Mouse (Mus musculus): ENCODE data around the gene Cux2. TPM values are rescaled to one million over a fixed set of nuclear protein-coding genes. Genes with fewer than 3 reads are reported as not detected.
A peak's percentile ranks its signal among the peaks of the same experiment; 100 is the strongest.

Gene Cux2
- polyA plus RNA-seq, 1 experiment from 2014 or later: 11.3 TPM

GRCm38 (mm10) chr5:122001311-122001710 lies 48.6 kb downstream of the Cux2 start:
- Histone ChIP-seq H3K4me2 (ENCODE audit: low read depth, low read length, severe bottlenecking) (no peak overlapping the region), H3K4me3 (ENCODE audit: low read depth, low read length) (no peak overlapping the region), H3K9me3 (ENCODE audit: control insufficient read depth, low read length) (no peaks in the 10 kb centered on the region; the same call in 1 of the 2 replicates), H3K4me1 (replicated peaks; ENCODE audit: control insufficient read depth, insufficient read depth, low read length) (0 out of 2 replicates have a peak, but pooled peaks cover 2% of the 10 kb centered on the region), H3K27me3 (ENCODE audit: control insufficient read depth, insufficient read depth, low read length) (no peaks in the 10 kb centered on the region), H3K9ac (ENCODE audit: low read length) (no peak overlapping the region), H3K36me3 (ENCODE audit: control insufficient read depth, insufficient read depth, low read length) (no peaks in the 10 kb centered on the region), H3K27ac (ENCODE audit: low read depth, low read length) (no peak overlapping the region)
- WGBS: 93% methylated on average over 9 of the region's 9 CpGs
- no peak for DNase-seq (ENCODE audit: low spot score)
- ATAC-seq (replicated peaks; ENCODE audit: low FRiP score): no peak

DNA sequence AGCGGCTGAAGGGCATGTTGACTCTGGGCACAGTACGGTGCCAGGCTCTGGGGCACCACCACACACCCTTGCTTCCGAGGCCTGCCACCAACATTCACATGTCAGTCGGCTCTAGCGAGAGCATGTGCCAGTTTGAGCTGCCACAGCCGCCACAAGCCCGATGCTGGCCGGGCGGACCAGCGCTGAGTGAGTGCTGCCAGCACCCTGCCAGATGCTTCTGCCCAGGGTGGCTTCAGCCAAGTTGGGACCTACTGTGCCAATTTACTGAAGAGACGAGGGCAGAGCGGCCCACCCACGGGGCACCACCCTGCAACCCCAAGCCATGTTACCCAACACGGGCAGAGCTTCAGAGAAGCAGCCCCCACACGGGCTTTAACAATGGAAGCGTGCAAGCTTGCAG lies 49.5 kb downstream of the Cux2 start:
- 88% methylated on average over 16 of the region's 16 CpGs for WGBS
- ATAC-seq (replicated peaks; ENCODE audit: low FRiP score) (no peak), DNase-seq (ENCODE audit: low spot score) (no peak)
- H3K9me3 ChIP-seq (ENCODE audit: control insufficient read depth, low read length): no peaks in the 10 kb centered on the region; the same call in 1 of the 2 replicates
- no peaks in the 10 kb centered on the region for H3K27me3 ChIP-seq (ENCODE audit: control insufficient read depth, insufficient read depth, low read length)
- 0 out of 2 replicates have a peak, but pooled peaks cover 2% of the 10 kb centered on the region for H3K4me1 ChIP-seq (replicated peaks; ENCODE audit: control insufficient read depth, insufficient read depth, low read length)
- H3K9ac ChIP-seq (ENCODE audit: low read length): no peak overlapping the region
- H3K27ac ChIP-seq (ENCODE audit: low read depth, low read length): no peak overlapping the region
- no peak overlapping the region for H3K4me2 ChIP-seq (ENCODE audit: low read depth, low read length, severe bottlenecking)
- no peaks in the 10 kb centered on the region for H3K36me3 ChIP-seq (ENCODE audit: control insufficient read depth, insufficient read depth, low read length)
- H3K4me3 ChIP-seq (ENCODE audit: low read depth, low read length): no peak overlapping the region

GRCm38 (mm10) chr5:121998981-121999795 lies 50.7 kb downstream of the Cux2 start:
- no peaks in the 10 kb centered on the region for H3K36me3 ChIP-seq (ENCODE audit: control insufficient read depth, insufficient read depth, low read length)
- no peak overlapping the region for H3K27ac ChIP-seq (ENCODE audit: low read depth, low read length)
- H3K4me2 ChIP-seq (ENCODE audit: low read depth, low read length, severe bottlenecking): no peak overlapping the region
- WGBS: 60% methylated on average over 10 of the region's 10 CpGs
- no peaks in the 10 kb centered on the region for H3K27me3 ChIP-seq (ENCODE audit: control insufficient read depth, insufficient read depth, low read length)
- no peak overlapping the region for H3K4me3 ChIP-seq (ENCODE audit: low read depth, low read length)
- 0 out of 2 replicates have a peak, but pooled peaks cover 2% of the 10 kb centered on the region for H3K4me1 ChIP-seq (replicated peaks; ENCODE audit: control insufficient read depth, insufficient read depth, low read length)
- H3K9ac ChIP-seq (ENCODE audit: low read length): no peak overlapping the region
- DNase-seq (ENCODE audit: low spot score) (peak; percentile 84), ATAC-seq (replicated peaks; ENCODE audit: low FRiP score) (no peak)
- H3K9me3 ChIP-seq (ENCODE audit: control insufficient read depth, low read length): no peaks in the 10 kb centered on the region

DNA sequence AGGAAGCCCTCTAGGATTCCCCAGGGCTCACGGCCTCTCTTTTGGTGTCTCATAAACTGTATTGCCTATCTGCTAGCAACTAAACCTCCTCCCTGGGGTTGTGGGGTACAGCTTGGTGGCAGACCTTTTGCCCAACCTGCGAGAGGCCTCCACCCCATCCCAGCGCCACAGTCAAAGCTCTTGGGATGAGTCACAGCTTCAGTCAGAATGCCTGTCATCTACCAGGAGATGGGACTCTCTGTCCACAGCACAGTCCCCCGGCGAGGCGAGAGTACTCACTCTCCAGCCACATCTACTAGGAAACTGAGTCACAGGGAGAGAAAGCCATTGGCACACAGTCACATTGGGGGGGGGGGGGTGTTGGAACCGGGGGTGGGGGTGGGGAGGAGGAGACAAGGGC lies 51.6 kb downstream of the Cux2 start:
- Histone ChIP-seq H3K4me1 (replicated peaks; ENCODE audit: control insufficient read depth, insufficient read depth, low read length) (0 out of 2 replicates have a peak, but pooled peaks cover 2% of the 10 kb centered on the region), H3K4me3 (ENCODE audit: low read depth, low read length) (no peak overlapping the region), H3K4me2 (ENCODE audit: low read depth, low read length, severe bottlenecking) (no peak overlapping the region), H3K9me3 (ENCODE audit: control insufficient read depth, low read length) (no peaks in the 10 kb centered on the region), H3K27me3 (ENCODE audit: control insufficient read depth, insufficient read depth, low read length) (no peaks in the 10 kb centered on the region), H3K9ac (ENCODE audit: low read length) (no peak overlapping the region), H3K27ac (ENCODE audit: low read depth, low read length) (no peak overlapping the region), H3K36me3 (ENCODE audit: control insufficient read depth, insufficient read depth, low read length) (no peaks in the 10 kb centered on the region)
- 88% methylated on average over 7 of the region's 7 CpGs for WGBS
- ATAC-seq (replicated peaks; ENCODE audit: low FRiP score) (no peak), DNase-seq (ENCODE audit: low spot score) (no peak)

DNA sequence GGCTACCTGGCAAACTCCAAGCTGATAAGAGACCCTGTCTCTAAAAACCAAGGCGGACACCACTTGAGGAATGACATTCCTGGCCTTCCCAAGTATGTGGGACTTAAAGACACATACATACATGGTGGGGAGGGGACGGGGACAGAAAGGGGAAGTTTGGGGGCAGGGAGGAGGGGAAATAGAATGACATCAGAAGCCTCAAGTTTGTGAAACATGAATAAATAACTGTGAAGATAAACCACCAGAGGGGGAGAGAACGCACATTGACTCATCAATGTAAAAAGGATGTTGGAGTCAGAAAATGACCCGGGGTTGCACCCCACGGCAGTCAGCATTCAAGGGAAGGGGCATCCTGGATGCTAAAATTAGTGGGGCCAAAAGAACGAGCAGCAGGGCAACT lies 53.2 kb downstream of the Cux2 start:
- WGBS: 81% methylated on average over 6 of the region's 6 CpGs
- H3K4me1 ChIP-seq (replicated peaks; ENCODE audit: control insufficient read depth, insufficient read depth, low read length): 0 out of 2 replicates have a peak, but pooled peaks cover 2% of the 10 kb centered on the region
- no peak overlapping the region for H3K27ac ChIP-seq (ENCODE audit: low read depth, low read length)
- no peak overlapping the region for H3K4me2 ChIP-seq (ENCODE audit: low read depth, low read length, severe bottlenecking)
- H3K27me3 ChIP-seq (ENCODE audit: control insufficient read depth, insufficient read depth, low read length): no peaks in the 10 kb centered on the region
- no peaks in the 10 kb centered on the region for H3K9me3 ChIP-seq (ENCODE audit: control insufficient read depth, low read length)
- no peak overlapping the region for H3K9ac ChIP-seq (ENCODE audit: low read length)
- ATAC-seq (replicated peaks; ENCODE audit: low FRiP score) (no peak), DNase-seq (ENCODE audit: low spot score) (no peak)
- H3K4me3 ChIP-seq (ENCODE audit: low read depth, low read length): no peak overlapping the region
- no peaks in the 10 kb centered on the region for H3K36me3 ChIP-seq (ENCODE audit: control insufficient read depth, insufficient read depth, low read length)

- no peak for ATAC-seq (replicated peaks; ENCODE audit: low FRiP score)
- Histone ChIP-seq H3K27me3 (ENCODE audit: control insufficient read depth, insufficient read depth, low read length) (no peaks in the 10 kb centered on the region), H3K36me3 (ENCODE audit: control insufficient read depth, insufficient read depth, low read length) (no peaks in the 10 kb centered on the region), H3K27ac (ENCODE audit: low read depth, low read length) (no peak overlapping the region), H3K4me3 (ENCODE audit: low read depth, low read length) (no peak overlapping the region), H3K4me2 (ENCODE audit: low read depth, low read length, severe bottlenecking) (no peak overlapping the region), H3K9ac (ENCODE audit: low read length) (no peak overlapping the region), H3K4me1 (replicated peaks; ENCODE audit: control insufficient read depth, insufficient read depth, low read length) (0 out of 2 replicates have a peak, but pooled peaks cover 6% of the 10 kb centered on the region), H3K9me3 (ENCODE audit: control insufficient read depth, low read length) (no peaks in the 10 kb centered on the region)
- WGBS: 82% methylated on average over 12 of the region's 12 CpGs
- no peak for DNase-seq (ENCODE audit: low spot score)
These were observed 55.1 kb downstream of the Cux2 start for GRCm38 (mm10) chr5:121994808-121995207.

- Histone ChIP-seq H3K9ac (ENCODE audit: low read length) (no peak overlapping the region), H3K4me1 (replicated peaks; ENCODE audit: control insufficient read depth, insufficient read depth, low read length) (0 out of 2 replicates have a peak, but pooled peaks cover 4% of the 10 kb centered on the region), H3K4me2 (ENCODE audit: low read depth, low read length, severe bottlenecking) (no peak overlapping the region), H3K9me3 (ENCODE audit: control insufficient read depth, low read length) (no peaks in the 10 kb centered on the region), H3K27me3 (ENCODE audit: control insufficient read depth, insufficient read depth, low read length) (no peaks in the 10 kb centered on the region), H3K27ac (ENCODE audit: low read depth, low read length) (no peak overlapping the region), H3K4me3 (ENCODE audit: low read depth, low read length) (no peak overlapping the region), H3K36me3 (ENCODE audit: control insufficient read depth, insufficient read depth, low read length) (no peaks in the 10 kb centered on the region)
- 61% methylated on average over 6 of the region's 6 CpGs for WGBS
- ATAC-seq (replicated peaks; ENCODE audit: low FRiP score): no peak
- no peak for DNase-seq (ENCODE audit: low spot score)
These were observed 58.0 kb downstream of the Cux2 start for GRCm38 (mm10) chr5:121991914-121992313.

DNA sequence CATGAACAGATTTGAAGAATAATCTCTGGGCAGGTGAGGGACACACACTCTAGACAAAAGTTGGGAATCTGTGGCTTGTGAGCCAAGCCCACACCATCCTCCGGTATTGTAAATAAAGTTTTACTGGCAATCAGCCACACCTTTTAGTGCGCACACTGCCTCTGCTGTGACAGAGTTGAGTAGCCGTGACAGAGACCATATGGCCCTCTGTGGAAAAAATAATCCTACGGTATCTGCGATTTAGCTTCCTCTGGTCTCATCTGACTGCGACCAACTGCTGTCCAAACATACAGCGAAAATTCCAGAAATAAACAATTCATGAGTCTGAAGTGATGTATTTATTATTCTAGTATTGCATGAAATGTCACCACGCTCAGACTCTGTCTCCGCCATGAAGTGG lies 64.0 kb downstream of the Cux2 start:
- no peak overlapping the region for H3K4me2 ChIP-seq (ENCODE audit: low read depth, low read length, severe bottlenecking)
- peaks cover 13% of the 10 kb centered on the region for H3K4me1 ChIP-seq (replicated peaks; ENCODE audit: control insufficient read depth, insufficient read depth, low read length)
- H3K27me3 ChIP-seq (ENCODE audit: control insufficient read depth, insufficient read depth, low read length): no peaks in the 10 kb centered on the region
- ATAC-seq (replicated peaks; ENCODE audit: low FRiP score) (no peak), DNase-seq (ENCODE audit: low spot score) (no peak)
- no peak overlapping the region for H3K9ac ChIP-seq (ENCODE audit: low read length)
- H3K9me3 ChIP-seq (ENCODE audit: control insufficient read depth, low read length): no peaks in the 10 kb centered on the region
- no peak overlapping the region for H3K4me3 ChIP-seq (ENCODE audit: low read depth, low read length)
- no peaks in the 10 kb centered on the region for H3K36me3 ChIP-seq (ENCODE audit: control insufficient read depth, insufficient read depth, low read length)
- 92% methylated on average over 9 of the region's 9 CpGs for WGBS
- H3K27ac ChIP-seq (ENCODE audit: low read depth, low read length): no peak overlapping the region
